Mouse (Mus musculus) gastrocnemius, postnatal 25 days (tissue): ENCODE data around the gene Rgcc. TPM values are rescaled to one million over a fixed set of nuclear protein-coding genes. Genes with fewer than 3 reads are reported as not detected.

ENCODE experiments used
- DNase-seq: peaks from one replicate; pipeline ENCODE4 v3.0.0; 2022
- long read RNA-seq, 2 experiments: library from polyadenylated mRNA; stranded (forward); transcript quantifications; one replicate each; pipeline ENCODE4 v2.0.0; 2021
- total RNA-seq, 2 experiments: library from RNA; stranded (reverse); gene quantifications; 1 replicate in 1 of 2; 2 replicates in 1 of 2; pipeline ENCODE4 v1.2.3; 2021

Rgcc gene
- total RNA-seq = 10 to 100 TPM; 35.0 to 36.2 TPM
- long read RNA-seq, experiment 1, transcript Rgcc-201 (5 exons, 918 nt) = major isoform, 165 of 185 reads
- long read RNA-seq, experiment 1, partial matches to known transcripts = 16 of 185 reads
- long read RNA-seq, experiment 1, other reads (novel, unspliced or antisense) = 4 of 185 reads
- long read RNA-seq, experiment 2, transcript Rgcc-201 (5 exons, 918 nt) = major isoform, 131 of 147 reads
- long read RNA-seq, experiment 2, partial matches to known transcripts = 14 of 147 reads
- long read RNA-seq, experiment 2, other reads (novel, unspliced or antisense) = 2 of 147 reads

GRCm38 (mm10) chr14:79301466-79301875 is at the start of gene Rgcc:
TSS of gene Rgcc (minus strand) at chr14:79301645.
- DNase-seq = peak; percentile 93

GRCm38 (mm10) chr14:79346384-79346783 is 44.9 kb upstream of the Rgcc start:
- DNase-seq = no peak

GRCm38 (mm10) chr14:79335613-79336012 is 34.2 kb upstream of the Rgcc start:
- DNase-seq = no peak

GRCm38 (mm10) chr14:79331936-79332335 is 30.5 kb upstream of the Rgcc start:
- DNase-seq = no peak

- no peak for DNase-seq
These were observed 29.6 kb upstream of the Rgcc start for GRCm38 (mm10) chr14:79330944-79331561.

- DNase-seq = no peak
These were observed 25.6 kb upstream of the Rgcc start for GRCm38 (mm10) chr14:79327033-79327432.

GRCm38 (mm10) chr14:79324112-79324840 is 22.8 kb upstream of the Rgcc start:
- no peak for DNase-seq

GRCm38 (mm10) chr14:79321881-79322280 is 20.4 kb upstream of the Rgcc start:
- DNase-seq = no peak

GRCm38 (mm10) chr14:79321152-79321551 is 19.7 kb upstream of the Rgcc start:
- no peak for DNase-seq

- DNase-seq = no peak
These were observed 16.2 kb upstream of the Rgcc start for GRCm38 (mm10) chr14:79317602-79318001.

- no peak for DNase-seq
These were observed 14.4 kb upstream of the Rgcc start for GRCm38 (mm10) chr14:79315877-79316276.

- no peak for DNase-seq
These were observed 13.0 kb upstream of the Rgcc start for GRCm38 (mm10) chr14:79314245-79315010.

GRCm38 (mm10) chr14:79313439-79314175 is 12.2 kb upstream of the Rgcc start:
- DNase-seq = no peak

- DNase-seq = no peak
These were observed 11.3 kb upstream of the Rgcc start for GRCm38 (mm10) chr14:79312719-79313118.

- no peak for DNase-seq
These were observed 10.5 kb upstream of the Rgcc start for GRCm38 (mm10) chr14:79311918-79312454.

GRCm38 (mm10) chr14:79309115-79309514 is 7.7 kb upstream of the Rgcc start:
- no peak for DNase-seq

GRCm38 (mm10) chr14:79308364-79308763 is 6.9 kb upstream of the Rgcc start:
- no peak for DNase-seq

GRCm38 (mm10) chr14:79307908-79308307 is 6.5 kb upstream of the Rgcc start:
- DNase-seq = no peak

GRCm38 (mm10) chr14:79307138-79307537 is 5.7 kb upstream of the Rgcc start:
- DNase-seq = no peak

GRCm38 (mm10) chr14:79304873-79305464 is 3.5 kb upstream of the Rgcc start:
- DNase-seq = no peak

- DNase-seq = no peak
These were observed 1.7 kb upstream of the Rgcc start for GRCm38 (mm10) chr14:79303150-79303549.
